Mouse (Mus musculus): ENCODE results near the gene Ndufaf3. TPM values are rescaled to one million over a fixed set of nuclear protein-coding genes. Genes with fewer than 3 reads are reported as not detected.

Ndufaf3 gene
- 4.5 TPM for polyA plus RNA-seq (2014; fragmentation: Illumina TruSeq; extraction: RNeasy Lipid Tissue Mini Kit (QIAGEN cat#74804); ENCODE audit: low read depth, low replicate concordance)

GRCm38 (mm10) chr9:108566815-108567776 is at the start of gene Ndufaf3:
Gene Ndufaf3, minus strand, starts transcription at chr9:108567434.

DNA sequence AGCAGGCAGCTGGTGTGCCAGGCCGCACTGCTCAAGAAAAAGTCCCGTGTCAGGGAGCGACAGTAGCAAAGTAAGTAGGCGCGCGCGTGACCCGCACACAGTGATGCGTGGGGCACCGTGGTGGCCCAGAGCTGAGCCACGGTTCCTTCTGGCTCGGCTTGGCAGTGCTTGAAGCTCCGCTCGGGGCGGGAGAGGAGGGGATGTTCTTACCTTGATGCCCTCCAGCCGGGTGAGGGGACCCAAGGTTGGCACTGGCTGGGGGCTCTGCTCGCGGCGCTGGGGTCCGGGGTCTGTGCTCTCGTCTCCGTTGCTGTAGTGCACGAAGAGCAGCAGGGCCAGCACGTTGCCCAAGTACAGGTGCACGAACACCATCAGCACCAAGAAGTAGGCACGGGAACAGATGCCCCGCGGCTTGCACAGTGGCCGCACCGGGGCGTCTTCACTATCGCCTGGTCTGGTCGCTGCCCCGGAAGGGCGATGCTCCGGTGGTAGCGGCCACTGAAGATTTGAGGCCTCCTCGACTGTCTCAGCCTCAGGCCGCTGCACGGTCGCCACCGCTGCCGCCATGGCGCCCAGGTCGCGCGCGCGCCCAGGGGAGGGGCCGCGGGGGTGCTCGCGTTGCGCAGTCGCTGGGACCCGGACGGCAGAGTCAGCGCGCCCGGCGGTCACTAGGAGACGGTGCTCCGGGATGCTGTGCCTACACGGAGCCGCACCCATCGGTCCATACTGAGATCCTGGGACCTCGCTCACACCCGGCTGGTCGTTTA is 29.9 kb upstream of the Ndufaf3 start, which contains the start of gene P4htm:
P4htm (minus strand) TSS at position 670 of the 767 bp plus-strand sequence.

DNA sequence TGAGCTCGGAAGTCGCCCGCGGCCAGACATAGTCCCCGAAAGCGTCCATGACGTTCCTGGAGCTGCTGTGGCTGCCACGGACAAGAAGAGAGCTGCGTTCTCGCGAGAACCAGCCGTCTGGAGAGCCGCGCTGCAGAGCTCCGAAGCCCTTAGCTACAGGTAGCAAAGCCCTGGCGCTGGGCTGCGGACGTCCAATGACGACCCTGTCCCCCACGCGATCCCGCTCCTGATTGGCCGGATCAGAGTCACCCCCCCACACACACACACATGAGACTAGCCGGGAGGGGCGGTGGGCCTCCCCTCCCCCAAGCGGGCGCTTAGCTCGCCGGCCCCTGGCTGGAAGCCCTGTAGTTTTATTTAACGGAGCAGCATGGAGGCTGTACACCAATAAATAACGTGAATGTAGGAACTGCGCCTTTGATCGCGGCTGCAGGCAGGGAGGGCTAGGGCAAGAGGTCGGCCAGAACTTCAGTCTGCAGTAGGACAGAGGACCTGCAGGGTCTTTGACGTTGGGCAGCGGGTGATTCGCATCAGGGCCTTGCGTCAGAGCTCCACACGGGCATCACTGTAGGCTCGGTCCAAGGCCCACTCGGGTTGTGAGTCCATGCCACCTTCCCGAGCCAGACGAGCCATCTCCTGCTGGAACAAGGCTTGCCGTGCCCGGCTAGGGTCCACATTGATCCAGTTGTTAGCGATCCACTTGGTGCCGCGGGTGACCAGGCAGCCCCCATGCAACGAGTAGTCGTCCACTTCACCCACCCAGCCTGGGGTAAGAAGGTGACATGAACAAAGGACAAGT is 11.5 kb upstream of the Ndufaf3 start, which contains the start of gene Wdr6:
Wdr6 (minus strand) TSS at position 195 of the 799 bp plus-strand sequence.

DNA sequence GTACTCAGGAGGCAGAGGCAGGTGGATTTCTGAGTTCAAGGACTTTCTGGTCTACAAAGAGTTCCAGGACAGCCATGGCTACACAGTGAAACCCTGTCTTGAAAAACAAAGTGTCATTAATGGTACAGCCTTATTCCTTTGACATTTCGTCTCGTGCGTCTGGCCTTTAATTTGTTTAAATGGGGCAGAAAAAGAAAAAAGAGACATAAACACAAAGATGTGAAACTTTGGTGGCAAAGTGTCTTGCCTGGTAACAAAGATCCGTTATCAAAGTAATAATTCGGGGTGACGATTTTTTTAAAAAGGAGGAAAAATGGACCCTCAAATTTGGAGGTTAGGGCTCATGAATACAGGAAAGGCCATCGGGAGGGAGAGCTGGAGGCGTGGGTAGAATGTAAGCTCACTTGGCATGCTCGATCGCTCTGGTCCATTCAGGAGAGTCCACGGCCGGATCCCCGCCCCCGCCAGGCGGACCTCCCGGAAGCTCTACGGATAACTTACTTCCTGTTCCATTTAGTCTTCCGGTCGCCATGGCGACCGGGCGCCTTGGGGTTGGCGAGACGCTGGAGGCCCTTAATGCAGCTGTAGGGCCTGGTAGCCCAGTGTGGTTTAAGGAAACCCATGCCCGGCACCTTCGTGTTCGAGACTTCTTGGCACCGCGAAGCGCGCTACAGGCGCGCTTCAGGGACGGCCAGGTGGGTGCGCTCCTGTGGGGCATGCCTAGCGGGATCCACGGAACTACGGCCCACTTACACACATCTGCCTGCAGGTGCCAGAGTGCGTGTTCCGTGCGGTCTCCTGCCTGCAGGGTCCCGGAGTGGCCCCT is 2.4 kb upstream of the Ndufaf3 start, which contains the start of gene Dalrd3:
Dalrd3 (plus strand) TSS at position 506 of the 826 bp plus-strand sequence.

GRCm38 (mm10) chr9:108560227-108560841 is 6.9 kb downstream of the Ndufaf3 start, which contains the start of gene Impdh2:
Gene Impdh2, plus strand, starts transcription at chr9:108560286.

DNA sequence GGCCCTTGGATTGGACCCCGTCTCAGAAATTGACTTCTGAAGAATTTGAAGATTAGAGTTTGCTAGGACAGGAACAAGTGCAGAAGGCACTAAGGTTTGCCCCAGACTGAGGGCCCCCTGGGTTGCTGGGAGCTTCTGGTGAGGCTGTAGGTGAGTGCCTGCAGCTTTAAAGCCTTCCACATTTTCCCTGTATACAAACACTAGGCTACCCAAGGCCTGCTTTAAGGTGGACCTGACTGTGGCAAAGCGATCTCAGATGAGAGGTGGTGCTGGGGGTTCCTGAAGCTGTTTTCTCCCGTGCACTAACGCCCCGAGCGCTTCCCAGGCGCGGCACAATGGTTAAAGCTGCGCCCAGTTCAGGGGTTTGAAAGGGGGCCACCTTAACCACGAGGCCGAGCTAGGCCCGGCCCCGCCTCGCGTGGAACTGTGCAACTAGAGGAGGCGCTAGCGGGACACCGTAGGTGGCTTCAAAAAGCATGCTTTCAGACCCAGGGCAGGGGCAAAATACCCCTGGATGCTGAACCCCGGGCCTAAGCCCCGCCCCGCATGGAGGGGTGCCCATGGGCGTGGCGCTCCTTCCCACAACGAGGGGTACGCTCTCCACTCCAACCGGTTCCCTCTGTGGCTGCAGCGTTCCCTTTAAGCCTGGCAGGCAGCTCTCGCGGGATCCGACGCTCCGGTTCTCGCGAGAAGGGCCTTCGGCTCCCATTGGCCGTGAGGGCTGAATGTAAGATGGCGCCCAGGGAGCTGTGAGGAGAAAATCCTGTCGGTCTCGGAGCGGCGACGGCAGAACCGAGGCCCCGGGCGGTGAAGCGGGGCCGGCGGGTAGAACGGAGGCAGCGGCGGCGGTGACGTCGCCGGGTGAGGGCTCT is 50.6 kb downstream of the Ndufaf3 start, which contains the start of gene Qrich1:
Qrich1 (plus strand) TSS at position 427 of the 872 bp plus-strand sequence.

Other genes with a start within 250 kb of the Ndufaf3 start
- 21.4 TPM for gene Gpx1, start 228.5 kb downstream of the Ndufaf3 start, polyA plus RNA-seq (2014; fragmentation: Illumina TruSeq; extraction: RNeasy Lipid Tissue Mini Kit (QIAGEN cat#74804); ENCODE audit: low read depth, low replicate concordance)
- gene Usp4, start 219.6 kb downstream of the Ndufaf3 start, polyA plus RNA-seq (2014; fragmentation: Illumina TruSeq; extraction: RNeasy Lipid Tissue Mini Kit (QIAGEN cat#74804); ENCODE audit: low read depth, low replicate concordance): 66.7 TPM
- gene 1700102P08Rik, start 174.6 kb downstream of the Ndufaf3 start, polyA plus RNA-seq (2014; fragmentation: Illumina TruSeq; extraction: RNeasy Lipid Tissue Mini Kit (QIAGEN cat#74804); ENCODE audit: low read depth, low replicate concordance): 1.2 TPM
- not detected for gene Ccdc36, start 138.9 kb downstream of the Ndufaf3 start, polyA plus RNA-seq (2014; fragmentation: Illumina TruSeq; extraction: RNeasy Lipid Tissue Mini Kit (QIAGEN cat#74804); ENCODE audit: low read depth, low replicate concordance)
- gene BC048562, start 131.0 kb downstream of the Ndufaf3 start, polyA plus RNA-seq (2014; fragmentation: Illumina TruSeq; extraction: RNeasy Lipid Tissue Mini Kit (QIAGEN cat#74804); ENCODE audit: low read depth, low replicate concordance): not detected
- gene Ccdc71, start 106.9 kb downstream of the Ndufaf3 start, polyA plus RNA-seq (2014; fragmentation: Illumina TruSeq; extraction: RNeasy Lipid Tissue Mini Kit (QIAGEN cat#74804); ENCODE audit: low read depth, low replicate concordance): 6.2 TPM
- 1.5 TPM for gene Klhdc8b, start 105.9 kb downstream of the Ndufaf3 start, polyA plus RNA-seq (2014; fragmentation: Illumina TruSeq; extraction: RNeasy Lipid Tissue Mini Kit (QIAGEN cat#74804); ENCODE audit: low read depth, low replicate concordance)
- gene Lamb2, start 87.7 kb downstream of the Ndufaf3 start, polyA plus RNA-seq (2014; fragmentation: Illumina TruSeq; extraction: RNeasy Lipid Tissue Mini Kit (QIAGEN cat#74804); ENCODE audit: low read depth, low replicate concordance): 6.8 TPM
- 18.4 TPM for gene Usp19, start 76.8 kb downstream of the Ndufaf3 start, polyA plus RNA-seq (2014; fragmentation: Illumina TruSeq; extraction: RNeasy Lipid Tissue Mini Kit (QIAGEN cat#74804); ENCODE audit: low read depth, low replicate concordance)
- gene Qars, start 59.7 kb downstream of the Ndufaf3 start, polyA plus RNA-seq (2014; fragmentation: Illumina TruSeq; extraction: RNeasy Lipid Tissue Mini Kit (QIAGEN cat#74804); ENCODE audit: low read depth, low replicate concordance): 95.6 TPM
- gene Qrich1, start 50.6 kb downstream of the Ndufaf3 start, polyA plus RNA-seq (2014; fragmentation: Illumina TruSeq; extraction: RNeasy Lipid Tissue Mini Kit (QIAGEN cat#74804); ENCODE audit: low read depth, low replicate concordance): 57.8 TPM
- 26.3 TPM for gene Impdh2, start 7.1 kb downstream of the Ndufaf3 start, polyA plus RNA-seq (2014; fragmentation: Illumina TruSeq; extraction: RNeasy Lipid Tissue Mini Kit (QIAGEN cat#74804); ENCODE audit: low read depth, low replicate concordance)
- gene Dalrd3, start 2.5 kb upstream of the Ndufaf3 start, polyA plus RNA-seq (2014; fragmentation: Illumina TruSeq; extraction: RNeasy Lipid Tissue Mini Kit (QIAGEN cat#74804); ENCODE audit: low read depth, low replicate concordance): 2.9 TPM
- gene Wdr6, start 11.3 kb upstream of the Ndufaf3 start, polyA plus RNA-seq (2014; fragmentation: Illumina TruSeq; extraction: RNeasy Lipid Tissue Mini Kit (QIAGEN cat#74804); ENCODE audit: low read depth, low replicate concordance): 6.2 TPM
- not detected for gene P4htm, start 30.2 kb upstream of the Ndufaf3 start, polyA plus RNA-seq (2014; fragmentation: Illumina TruSeq; extraction: RNeasy Lipid Tissue Mini Kit (QIAGEN cat#74804); ENCODE audit: low read depth, low replicate concordance)
- 58.1 TPM for gene Arih2, start 82.0 kb upstream of the Ndufaf3 start, polyA plus RNA-seq (2014; fragmentation: Illumina TruSeq; extraction: RNeasy Lipid Tissue Mini Kit (QIAGEN cat#74804); ENCODE audit: low read depth, low replicate concordance)
- gene Slc25a20, start 94.7 kb upstream of the Ndufaf3 start, polyA plus RNA-seq (2014; fragmentation: Illumina TruSeq; extraction: RNeasy Lipid Tissue Mini Kit (QIAGEN cat#74804); ENCODE audit: low read depth, low replicate concordance): 111 TPM
- gene Prkar2a, start 121.9 kb upstream of the Ndufaf3 start, polyA plus RNA-seq (2014; fragmentation: Illumina TruSeq; extraction: RNeasy Lipid Tissue Mini Kit (QIAGEN cat#74804); ENCODE audit: low read depth, low replicate concordance): 111 TPM
- 183 TPM for gene Ip6k2, start 216.4 kb upstream of the Ndufaf3 start, polyA plus RNA-seq (2014; fragmentation: Illumina TruSeq; extraction: RNeasy Lipid Tissue Mini Kit (QIAGEN cat#74804); ENCODE audit: low read depth, low replicate concordance)
- gene Nckipsd, start 240.9 kb upstream of the Ndufaf3 start, polyA plus RNA-seq (2014; fragmentation: Illumina TruSeq; extraction: RNeasy Lipid Tissue Mini Kit (QIAGEN cat#74804); ENCODE audit: low read depth, low replicate concordance): 0.47 TPM

All from adrenal gland, adult 10 weeks (tissue).